Mouse (Mus musculus) B cell, adult (primary cell): ENCODE results near the gene Lrrc26. TPM values are rescaled to one million over a fixed set of nuclear protein-coding genes. Genes with fewer than 3 reads are reported as not detected.

Source experiments
- total RNA-seq: library from RNA; stranded (reverse); gene quantifications from 4 replicates; pipeline ENCODE4 v1.2.4, GENCODE M21; 2023; ENCODE audit not compliant: inconsistent age

Gene Lrrc26
- total RNA-seq: not detected in 4 replicates

DNA sequence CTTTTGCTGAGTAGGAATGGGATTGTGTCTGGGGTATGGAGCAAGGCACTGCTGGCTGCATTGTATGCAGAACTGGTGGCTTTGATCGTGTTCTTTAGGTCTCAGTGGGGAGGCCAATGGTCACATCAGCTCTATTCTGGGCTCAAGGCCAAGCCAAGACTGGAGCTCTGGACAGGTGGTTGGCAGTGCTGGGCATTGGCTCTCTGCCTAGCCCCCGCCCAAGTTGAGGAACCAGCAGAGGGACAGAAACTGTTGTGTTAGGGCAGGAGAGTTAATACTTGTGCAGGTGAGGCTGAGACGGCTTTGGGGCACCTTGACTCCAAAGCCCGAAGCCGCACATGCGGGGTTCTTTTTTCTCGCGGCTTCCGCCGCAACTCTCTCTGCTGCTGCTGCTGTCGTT, at the start of gene Lrrc26:
TSS of gene Lrrc26 (plus strand) at position 265 of the 400 bp plus-strand sequence.

DNA sequence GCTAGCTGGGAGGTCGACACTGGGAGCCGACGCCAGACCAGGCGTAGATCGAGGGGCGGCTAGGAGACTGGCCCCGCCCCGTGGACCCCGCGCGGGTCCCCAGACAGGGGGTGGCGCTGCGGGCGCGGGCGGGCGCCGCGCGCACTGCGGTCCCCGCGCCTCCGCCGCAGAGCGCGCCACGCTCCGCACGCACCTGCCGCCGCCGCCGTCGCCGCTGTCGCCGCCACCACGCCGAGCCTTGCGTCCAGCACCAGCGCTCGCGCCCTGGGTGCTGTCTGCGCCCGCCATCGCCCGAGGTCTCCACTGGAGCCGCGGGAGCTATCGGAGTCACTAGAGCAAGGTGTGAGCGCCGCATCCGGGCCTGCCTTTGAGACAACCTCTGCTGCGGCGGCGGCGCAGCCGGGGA, 47.6 kb upstream of the Lrrc26 start, which contains the start of the genes Rnf208 and Cysrt1:
TSS of gene Rnf208 (plus strand) at position 155 of the 406 bp plus-strand sequence.
TSS of gene Cysrt1 (minus strand) at position 352 of the 406 bp plus-strand sequence.

DNA sequence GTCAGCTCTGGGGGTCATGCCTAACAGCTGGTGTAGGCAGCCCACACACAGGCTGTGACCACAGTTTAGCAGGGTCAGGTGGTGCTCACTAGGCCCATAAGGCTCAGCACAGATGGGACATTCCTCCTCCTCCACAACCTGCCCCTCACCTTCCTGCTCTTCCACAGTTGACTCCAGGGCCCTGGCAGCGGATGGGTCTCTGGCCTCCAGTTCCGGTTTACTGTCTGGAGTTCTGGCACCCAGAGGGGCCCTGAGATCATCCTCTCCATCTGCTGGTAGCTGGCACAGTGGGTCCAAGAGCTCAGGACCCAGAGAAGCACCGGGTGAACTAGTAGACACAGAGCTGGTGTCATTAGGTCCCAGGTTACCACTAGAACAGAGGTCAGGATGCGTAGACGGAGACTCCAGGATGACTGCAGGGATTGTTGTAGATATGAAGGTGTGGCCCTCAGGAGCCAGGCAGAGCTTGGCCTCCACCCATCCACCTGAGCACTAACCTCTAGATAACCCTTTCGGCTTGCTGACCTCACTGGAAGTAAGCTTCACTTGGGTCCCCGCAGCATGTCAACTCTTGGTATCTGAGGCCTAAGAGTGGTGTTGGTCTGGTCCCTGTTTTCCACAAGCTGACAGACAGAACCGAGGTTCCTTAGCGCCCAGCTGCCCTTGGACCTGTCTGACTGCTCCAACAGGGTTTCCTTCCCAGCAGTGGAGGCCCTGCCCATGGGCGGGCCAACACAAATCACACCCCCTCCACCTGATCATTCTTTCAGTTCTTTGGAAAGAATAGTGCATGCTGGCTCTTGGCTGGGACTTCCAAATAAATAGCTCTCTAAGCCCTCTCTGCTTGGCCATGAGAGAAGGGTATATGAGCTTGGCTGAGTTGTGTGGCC, 43.3 kb upstream of the Lrrc26 start, which contains the start of gene AL732309.1:
TSS of gene AL732309.1 (minus strand) at position 681 of the 890 bp plus-strand sequence.

DNA sequence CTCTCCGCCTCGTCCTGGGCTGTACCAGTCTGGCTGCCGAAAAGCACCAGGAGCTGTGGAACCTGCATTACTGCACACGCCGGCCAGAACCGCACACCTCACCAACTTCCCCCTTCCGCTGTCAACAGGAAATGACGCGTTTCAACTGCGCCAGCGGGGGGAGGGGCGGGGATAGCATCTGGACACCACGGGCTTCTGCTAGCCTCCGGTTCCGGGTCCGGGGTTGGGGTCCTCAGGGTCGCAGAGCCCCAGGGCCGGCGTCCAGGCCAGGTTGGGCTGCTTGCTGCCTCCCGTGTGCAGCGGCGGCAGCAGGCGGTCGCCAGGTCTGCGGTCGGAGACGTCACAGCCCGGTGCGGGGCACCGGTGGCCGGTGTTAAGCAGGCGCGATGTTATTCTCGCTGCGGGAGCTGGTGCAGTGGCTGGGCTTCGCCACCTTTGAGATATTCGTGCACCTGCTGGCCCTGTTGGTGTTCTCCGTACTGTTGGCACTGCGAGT, 34.4 kb upstream of the Lrrc26 start, which contains the start of gene Tmem203:
TSS of gene Tmem203 (plus strand) at position 156 of the 496 bp plus-strand sequence.

DNA sequence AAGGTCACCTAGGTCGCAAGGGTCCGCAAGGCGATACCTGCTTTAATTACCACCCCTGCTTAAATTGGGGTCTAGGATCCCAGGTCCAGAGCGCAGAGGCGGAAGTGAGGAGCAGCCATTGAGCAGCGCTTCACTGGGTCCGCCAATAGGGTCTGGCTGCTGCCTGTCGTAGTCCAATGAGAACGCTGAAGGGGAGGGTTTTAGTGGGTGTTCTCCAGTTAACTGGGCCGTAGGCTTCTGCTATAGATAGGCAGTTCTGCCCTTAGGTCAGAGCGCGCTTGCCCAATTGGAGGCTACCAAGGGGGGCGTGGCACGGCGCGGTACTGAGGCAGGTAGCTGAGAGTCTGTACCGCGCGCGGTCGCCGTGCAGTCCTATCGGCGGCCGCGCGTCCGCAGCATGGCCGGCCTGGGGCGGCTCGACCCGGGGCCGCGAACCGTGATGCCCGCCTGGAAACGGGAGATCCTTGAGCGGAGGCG, 27.4 kb upstream of the Lrrc26 start, which contains the start of gene Tprn:
TSS of gene Tprn (plus strand) at position 328 of the 477 bp plus-strand sequence.

GRCm38 (mm10) chr2:25271827-25272511, 17.7 kb upstream of the Lrrc26 start, which contains the start of the genes Ssna1 and Anapc2:
Ssna1 (minus strand) TSS chr2:25272438.
Anapc2 (plus strand) TSS chr2:25272478.

DNA sequence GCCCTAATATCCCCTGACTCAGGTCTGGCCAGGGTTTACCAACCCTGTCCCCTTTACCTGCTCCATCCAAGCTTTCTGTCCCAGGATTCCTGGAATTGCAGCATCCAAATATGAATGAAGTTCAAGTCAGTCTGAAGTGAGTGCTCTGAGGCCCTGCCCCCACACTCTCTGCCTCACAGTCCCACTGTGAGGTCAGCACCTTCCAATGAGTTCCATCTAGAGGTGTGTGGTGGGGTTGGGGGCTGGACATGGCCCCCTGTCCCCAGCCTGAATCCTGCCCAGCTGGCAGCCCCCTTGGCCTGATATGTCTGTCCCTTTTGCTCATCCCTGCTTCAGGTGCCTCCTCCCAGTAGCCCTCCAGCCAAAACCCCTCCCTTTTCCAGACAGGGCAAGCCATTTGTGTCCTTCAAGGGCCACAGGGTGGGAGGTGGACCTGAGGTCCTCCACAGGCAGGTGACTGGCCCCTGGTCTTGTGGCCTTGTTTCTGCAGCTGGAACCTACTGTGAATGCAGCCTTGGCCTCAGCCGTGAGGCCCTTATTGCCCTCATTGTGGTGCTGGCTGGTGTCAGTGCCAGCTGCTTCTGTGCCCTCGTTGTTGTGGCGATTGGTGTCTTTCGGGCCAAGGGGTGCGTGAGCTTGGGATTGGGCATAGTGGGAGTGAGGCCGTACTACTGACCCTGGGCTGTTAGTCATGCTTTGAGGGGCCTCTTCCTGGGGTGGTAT, 1.6 kb upstream of the Lrrc26 start, which contains the start of gene Tmem210:
TSS of gene Tmem210 (plus strand) at position 219 of the 723 bp plus-strand sequence.

GRCm38 (mm10) chr2:25318971-25319773, 29.5 kb downstream of the Lrrc26 start, which contains the start of gene Grin1:
Grin1 (minus strand) TSS chr2:25319187.

DNA sequence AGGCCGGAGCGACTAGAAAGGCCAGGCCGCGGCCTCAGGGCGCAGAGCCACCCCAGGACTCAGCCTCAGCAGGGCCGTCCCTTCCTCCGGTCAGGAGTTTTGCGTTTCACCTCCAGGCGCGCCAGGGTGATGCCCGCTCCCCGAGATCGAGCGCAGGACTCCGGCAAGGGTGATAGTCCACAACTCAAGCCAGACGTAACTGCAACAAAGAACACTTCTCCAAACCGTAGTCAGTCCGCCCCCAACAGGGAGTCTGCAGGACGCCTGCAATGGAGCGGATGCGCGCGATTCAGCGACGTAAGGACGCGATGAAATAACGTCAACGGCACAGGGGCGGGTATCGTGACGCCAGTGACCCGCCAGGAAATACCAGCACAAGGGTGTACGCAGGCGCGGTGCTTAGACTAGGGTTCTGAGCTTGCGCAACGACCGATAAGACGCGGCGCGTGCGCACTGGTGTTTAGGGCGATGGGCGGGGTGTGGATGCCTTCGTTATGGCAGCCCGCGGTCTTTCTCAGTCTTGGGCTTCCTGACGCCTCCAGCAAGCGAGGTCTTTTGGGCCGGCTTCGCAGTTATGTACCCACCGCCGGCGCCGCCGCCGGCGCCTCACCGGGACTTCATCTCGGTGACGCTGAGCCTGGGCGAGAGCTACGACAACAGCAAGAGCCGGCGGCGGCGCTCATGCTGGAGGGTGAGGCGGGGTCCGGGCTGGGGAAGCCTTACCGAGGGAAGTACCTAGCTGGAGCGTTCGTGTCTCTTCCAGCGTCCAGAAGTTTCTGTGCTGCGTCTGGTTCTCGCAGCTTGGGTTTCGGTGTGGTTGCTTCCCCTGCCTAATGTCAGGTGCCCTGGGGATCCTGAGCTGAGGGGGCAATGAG, 42.8 kb downstream of the Lrrc26 start, which contains the start of gene Man1b1:
TSS of gene Man1b1 (plus strand) at position 53 of the 875 bp plus-strand sequence.

Other genes with a start within 250 kb of the Lrrc26 start
- 39.7 to 51.9 TPM (median 44.9 TPM) in 4 replicates for gene Nsmf, start 235.6 kb upstream of the Lrrc26 start, total RNA-seq
- not detected in 4 replicates for gene Entpd8, start 209.6 kb upstream of the Lrrc26 start, total RNA-seq
- not detected in 4 replicates for gene Noxa1, start 194.8 kb upstream of the Lrrc26 start, total RNA-seq
- 5.3 to 6.8 TPM (median 6.0 TPM) in 4 replicates for gene Nrarp, start 109.2 kb upstream of the Lrrc26 start, total RNA-seq
- 28.8 to 32.8 TPM (median 31.4 TPM) in 4 replicates for gene Tor4a, start 93.0 kb upstream of the Lrrc26 start, total RNA-seq
- 71.2 to 97.5 TPM (median 84.8 TPM) in 4 replicates for gene Nelfb, start 78.4 kb upstream of the Lrrc26 start, total RNA-seq
- gene Stpg3, start 75.3 kb upstream of the Lrrc26 start, total RNA-seq: not detected in 4 replicates
- gene Fam166a, start 71.2 kb upstream of the Lrrc26 start, total RNA-seq: not detected in 4 replicates
- gene Tubb4b, start 65.2 kb upstream of the Lrrc26 start, total RNA-seq: 114 to 127 TPM (median 119 TPM) in 4 replicates
- not detected in 4 replicates for gene Slc34a3, start 55.6 kb upstream of the Lrrc26 start, total RNA-seq
- not detected in 4 replicates for gene Rnf224, start 53.1 kb upstream of the Lrrc26 start, total RNA-seq
- gene Rnf208, start 47.7 kb upstream of the Lrrc26 start, total RNA-seq: 0.51 TPM in 1 of 4 replicates, not detected in the others
- not detected in 4 replicates for gene Cysrt1, start 47.5 kb upstream of the Lrrc26 start, total RNA-seq
- gene AL732309.1, start 43.1 kb upstream of the Lrrc26 start, total RNA-seq: 6.2 to 11.8 TPM (median 9.7 TPM) in 4 replicates
- 17.0 to 23.1 TPM (median 22.3 TPM) in 4 replicates for gene Tmem203, start 34.5 kb upstream of the Lrrc26 start, total RNA-seq
- gene Tprn, start 27.3 kb upstream of the Lrrc26 start, total RNA-seq: 11.7 to 16.8 TPM (median 12.7 TPM) in 4 replicates
- gene Ssna1, start 17.5 kb upstream of the Lrrc26 start, total RNA-seq: 36.2 to 41.2 TPM (median 39.2 TPM) in 4 replicates
- gene Anapc2, start 17.4 kb upstream of the Lrrc26 start, total RNA-seq: 99.6 to 125 TPM (median 108 TPM) in 4 replicates
- not detected in 4 replicates for gene Tmem210, start 1.8 kb upstream of the Lrrc26 start, total RNA-seq
- gene Grin1, start 29.3 kb downstream of the Lrrc26 start, total RNA-seq: not detected in 4 replicates
- 38.3 to 49.0 TPM (median 42.3 TPM) in 4 replicates for gene Man1b1, start 42.4 kb downstream of the Lrrc26 start, total RNA-seq
- 34.8 to 44.7 TPM (median 42.3 TPM) in 4 replicates for gene Dpp7, start 66.4 kb downstream of the Lrrc26 start, total RNA-seq
- 29.6 to 32.3 TPM (median 30.7 TPM) in 4 replicates for gene Uap1l1, start 75.8 kb downstream of the Lrrc26 start, total RNA-seq
- 0.94 to 1.4 TPM (median 1.1 TPM) in 4 replicates for gene Sapcd2, start 82.4 kb downstream of the Lrrc26 start, total RNA-seq
- not detected in 4 replicates for gene Entpd2, start 106.0 kb downstream of the Lrrc26 start, total RNA-seq
- not detected in 4 replicates for gene Npdc1, start 109.4 kb downstream of the Lrrc26 start, total RNA-seq
- gene Fut7, start 133.4 kb downstream of the Lrrc26 start, total RNA-seq: 0.24 TPM in 1 of 4 replicates, not detected in the others
- gene Abca2, start 138.8 kb downstream of the Lrrc26 start, total RNA-seq: 36.8 to 44.5 TPM (median 42.0 TPM) in 4 replicates
- 0.80 TPM in 1 of 4 replicates, not detected in the others for gene Clic3, start 166.9 kb downstream of the Lrrc26 start, total RNA-seq
- 111 to 124 TPM (median 114 TPM) in 4 replicates for gene Paxx, start 171.2 kb downstream of the Lrrc26 start, total RNA-seq
- not detected in 4 replicates for gene Ptgds, start 180.1 kb downstream of the Lrrc26 start, total RNA-seq
- gene Lcn12, start 204.0 kb downstream of the Lrrc26 start, total RNA-seq: not detected in 4 replicates
- gene Fbxw5, start 210.8 kb downstream of the Lrrc26 start, total RNA-seq: 69.9 to 80.2 TPM (median 72.7 TPM) in 4 replicates
- gene C8g, start 211.8 kb downstream of the Lrrc26 start, total RNA-seq: 0.45 to 2.0 TPM (median 0.80 TPM) in 4 replicates